Comparison of ENCODE assay signal across 17 mouse cellular contexts in genomic region chr11:32409823-32410562, GRCm38 (mm10). TPM values are rescaled to one million over a fixed set of nuclear protein-coding genes. Genes with fewer than 3 reads are reported as not detected.
DNase-seq lines count a peak whose midpoint lies in the region; ATAC-seq and TF ChIP-seq lines count a peak whose summit lies in the region.
"Had no signal": no experiment of that assay in that cellular context is flagged by ENCODE, and none has a peak within 500 bp of the region (broad histone marks: within the 10 kb centered on the region; RNA-seq: fewer than 3 reads in every experiment).

No protein-coding gene starts in this region.

- H3K4me1 ChIP-seq in hindbrain, embryonic 13.5 days (replicated peaks) = peaks cover 17% of the 10 kb centered on the region
- H3K4me1 ChIP-seq in hindbrain, embryonic 11.5 days (replicated peaks; ENCODE audit: control insufficient read depth, insufficient read depth, low read length) = 0 out of 2 replicates have a peak, but pooled peaks cover 2% of the 10 kb centered on the region
- H3K4me1 ChIP-seq in lung, embryonic 15.5 days = peaks cover 19% of the 10 kb centered on the region
- H3K4me1 ChIP-seq in neural tube, embryonic 14.5 days (ENCODE audit: control insufficient read depth, insufficient read depth, low read length) = no peaks in the 10 kb centered on the region
- H3K4me1 ChIP-seq: limb, embryonic 12.5 days had no signal

- H3K36me3 ChIP-seq in hindbrain, embryonic 13.5 days = peaks cover 72% of the 10 kb centered on the region
- no peaks in the 10 kb centered on the region; the same call in 1 of the 2 replicates for H3K36me3 ChIP-seq in hindbrain, embryonic 11.5 days (ENCODE audit: control insufficient read depth, insufficient read depth, low read length)
- H3K36me3 ChIP-seq in lung, embryonic 15.5 days = peaks cover 66% of the 10 kb centered on the region
- peaks cover 10% of the 10 kb centered on the region; the same call in 1 of the 2 replicates for H3K36me3 ChIP-seq in neural tube, embryonic 14.5 days (ENCODE audit: control insufficient read depth, insufficient read depth, low read length)
- H3K36me3 ChIP-seq: liver, embryonic 15.5 days had no signal

- no peak for DNase-seq in hindbrain, embryonic 11.5 days (ENCODE audit: low spot score)
- no peak for DNase-seq in lung, postnatal 4 days
- peak; percentile 28 for DNase-seq in brain, embryonic 14.5 days (ENCODE audit: low read depth)
- DNase-seq in urinary bladder, postnatal 14 days (ENCODE audit: low spot score) = no peak
- DNase-seq: cerebellum, adult 11 months; cerebellum, postnatal 25 days; gastrocnemius, postnatal 10 days; heart, postnatal 10 days; thymus, adult 2 months had no signal

- 85% methylated on average over 11 of the region's 11 CpGs for whole genome bisulfite sequencing in hindbrain, embryonic 13.5 days
- 90% methylated on average over 11 of the region's 11 CpGs for WGBS in hindbrain, embryonic 11.5 days
- 68% methylated on average over 11 of the region's 11 CpGs for WGBS in lung, embryonic 15.5 days
- 83% methylated on average over 11 of the region's 11 CpGs for WGBS in neural tube, embryonic 14.5 days

- peak overlapping the region; percentile 44; the same call in 1 of the 2 replicates for H3K27ac ChIP-seq in hindbrain, embryonic 13.5 days
- no peak overlapping the region for H3K27ac ChIP-seq in hindbrain, embryonic 11.5 days (ENCODE audit: low read depth, low read length)
- H3K27ac ChIP-seq in lung, embryonic 15.5 days = peak overlapping the region; percentile 62
- 0 out of 2 replicates have a peak overlapping the region, but pooled peaks have one; percentile 28 for H3K27ac ChIP-seq in neural tube, embryonic 14.5 days (ENCODE audit: low read depth, low read length)
- H3K27ac ChIP-seq: limb, embryonic 12.5 days; liver, embryonic 15.5 days had no signal

- no peaks in the 10 kb centered on the region for H3K27me3 ChIP-seq in hindbrain, embryonic 13.5 days
- no peaks in the 10 kb centered on the region for H3K27me3 ChIP-seq in hindbrain, embryonic 11.5 days (ENCODE audit: control insufficient read depth, insufficient read depth, low read length)
- H3K27me3 ChIP-seq in lung, embryonic 15.5 days = no peaks in the 10 kb centered on the region
- no peaks in the 10 kb centered on the region for H3K27me3 ChIP-seq in neural tube, embryonic 14.5 days (ENCODE audit: control insufficient read depth, insufficient read depth, low read length)
- H3K27me3 ChIP-seq: limb, embryonic 12.5 days; liver, embryonic 15.5 days; Patski had no signal

- no peak for TF ChIP-seq POLR2A in brain, embryonic 14.5 days (IDR thresholded peaks at IDR 0.05; ENCODE audit: borderline replicate concordance, extremely low read depth, insufficient read depth, insufficient read length, poor library complexity, severe bottlenecking)

- no peak overlapping the region for H3K4me2 ChIP-seq in hindbrain, embryonic 13.5 days
- no peak overlapping the region for H3K4me2 ChIP-seq in hindbrain, embryonic 11.5 days (replicated peaks; ENCODE audit: low read depth, low read length)
- no peak overlapping the region for H3K4me2 ChIP-seq in lung, embryonic 15.5 days
- no peak overlapping the region for H3K4me2 ChIP-seq in neural tube, embryonic 14.5 days (ENCODE audit: low read depth, low read length)
- H3K4me2 ChIP-seq: limb, embryonic 12.5 days; liver, embryonic 15.5 days had no signal

- no peak for ATAC-seq in hindbrain, embryonic 13.5 days (ENCODE audit: low FRiP score)
- no peak for ATAC-seq in hindbrain, embryonic 11.5 days (ENCODE audit: low FRiP score)
- peak; percentile 60 for ATAC-seq in lung, embryonic 15.5 days (ENCODE audit: borderline replicate concordance, extremely low read depth, low FRiP score, low TSS enrichment)
- ATAC-seq in neural tube, embryonic 14.5 days (ENCODE audit: low read depth) = no peak
- ATAC-seq in megakaryocyte progenitor cell, adult 5-6 weeks (replicated peaks; ENCODE audit: poor library complexity) = no peak
- ATAC-seq: forebrain, embryonic 16.5 days; Patski had no signal

- no peak overlapping the region for H3K4me3 ChIP-seq in hindbrain, embryonic 13.5 days
- H3K4me3 ChIP-seq in hindbrain, embryonic 11.5 days (ENCODE audit: low read depth, low read length) = no peak overlapping the region
- no peak overlapping the region for H3K4me3 ChIP-seq in lung, embryonic 15.5 days
- H3K4me3 ChIP-seq in neural tube, embryonic 14.5 days (ENCODE audit: low read depth, low read length) = no peak overlapping the region
- H3K4me3 ChIP-seq: limb, embryonic 12.5 days; liver, embryonic 15.5 days had no signal

- no peak overlapping the region for H3K9ac ChIP-seq in hindbrain, embryonic 13.5 days
- H3K9ac ChIP-seq in hindbrain, embryonic 11.5 days (ENCODE audit: low read depth, low read length) = no peak overlapping the region
- no peak overlapping the region for H3K9ac ChIP-seq in lung, embryonic 15.5 days
- H3K9ac ChIP-seq in neural tube, embryonic 14.5 days (replicated peaks; ENCODE audit: low read depth, low read length) = no peak overlapping the region
- H3K9ac ChIP-seq: limb, embryonic 12.5 days; liver, embryonic 15.5 days had no signal

- TF ChIP-seq CTCF in brain, embryonic 14.5 days (IDR thresholded peaks at IDR 0.05; ENCODE audit: borderline replicate concordance, extremely low read depth, insufficient read depth, insufficient read length) = no peak

- H3K9me3 ChIP-seq in hindbrain, embryonic 13.5 days = no peaks in the 10 kb centered on the region
- H3K9me3 ChIP-seq in hindbrain, embryonic 11.5 days (ENCODE audit: control insufficient read depth, low read length) = no peaks in the 10 kb centered on the region
- H3K9me3 ChIP-seq in lung, embryonic 15.5 days = no peaks in the 10 kb centered on the region
- no peaks in the 10 kb centered on the region for H3K9me3 ChIP-seq in neural tube, embryonic 14.5 days (ENCODE audit: control insufficient read depth, low read length)
- H3K9me3 ChIP-seq: limb, embryonic 12.5 days; liver, embryonic 15.5 days had no signal

RNA-seq across cellular contexts. Expression of gene Ubtd2, which starts 45.2 kb away (rescaled TPM):
- 50.0 and 52.9 TPM in 2 replicates for polyA plus RNA-seq in hindbrain, embryonic 13.5 days (2015; fragmentation: Nextera tagmentation; extraction: Ambion mirVana)
- polyA plus RNA-seq in hindbrain, embryonic 11.5 days (2014; fragmentation: Nextera tagmentation; extraction: Ambion mirVana) = 65.5 and 73.2 TPM in 2 replicates
- 46.8 and 48.4 TPM in 2 replicates for polyA plus RNA-seq in lung, embryonic 15.5 days (2015; fragmentation: Nextera tagmentation; extraction: Ambion mirVana)
- 60.6 and 70.7 TPM in 2 replicates for polyA plus RNA-seq in brain, embryonic 14.5 days (2012; rRNA removed)
- 52.5 and 55.5 TPM in 2 replicates for polyA plus RNA-seq in neural tube, embryonic 14.5 days (2014; fragmentation: Nextera tagmentation; extraction: Ambion mirVana)
- 6.5 and 9.7 TPM in 2 replicates for total RNA-seq in megakaryocyte progenitor cell, adult 5-6 weeks (2015)
- total RNA-seq in megakaryocyte progenitor cell, adult 5-6 weeks (2017) = 2.6 and 4.0 TPM in 2 replicates
